8 mouse cellular contexts compared by ENCODE assay signal in genomic region chr10:56369073-56369472, GRCm38 (mm10). TPM values are rescaled to one million over a fixed set of nuclear protein-coding genes. Genes with fewer than 3 reads are reported as not detected.
DNase-seq lines count a peak whose midpoint lies in the region; ATAC-seq and TF ChIP-seq lines count a peak whose summit lies in the region.

No protein-coding gene starts in this region.

- peak; percentile 81 for DNase-seq in forebrain, embryonic 11.5 days (ENCODE audit: low spot score)
- peak; percentile 74 to 82 for DNase-seq in heart, postnatal 14 days
- peak; percentile 66 to 83 for DNase-seq in layer of hippocampus, adult 2 months (ENCODE audit: low spot score in 2 of 2)
- DNase-seq in lung, postnatal 14 days: peak; percentile 86
- peak; percentile 68 for DNase-seq in right cerebral cortex, postnatal 25 days
- DNase-seq in urinary bladder, postnatal 36 days (ENCODE audit: low spot score in 2 of 2): peak; percentile 67 to 76

- no peaks in the 10 kb centered on the region for H3K9me3 ChIP-seq in ES-Bruce4 (replicated peaks; ENCODE audit: control insufficient read depth, insufficient read depth, low read length, poor library complexity, severe bottlenecking)
- no peaks in the 10 kb centered on the region for H3K9me3 ChIP-seq in forebrain, embryonic 11.5 days (ENCODE audit: control insufficient read depth, low read length)

- H3K9ac ChIP-seq in ES-Bruce4 (ENCODE audit: low read depth, poor library complexity, severe bottlenecking): no peak overlapping the region
- no peak overlapping the region for H3K9ac ChIP-seq in forebrain, embryonic 11.5 days (ENCODE audit: low read length)

- H3K27ac ChIP-seq in ES-Bruce4 (ENCODE audit: insufficient read depth, low read length): no peak overlapping the region
- no peak overlapping the region for H3K27ac ChIP-seq in bone marrow macrophage, adult 2 months (ENCODE audit: insufficient read depth, low read depth, low read length)
- H3K27ac ChIP-seq in forebrain, embryonic 11.5 days (ENCODE audit: low read depth, low read length): no peak overlapping the region
- no peak overlapping the region for H3K27ac ChIP-seq in layer of hippocampus, adult 2 months

- intact Hi-C loops in heart, postnatal 14 days (cut with DNase I): loop anchor here (2.0 to 5.0 kb wide), 2 partner anchors 814 to 1078 kb away; no protein-coding TSS in a partner anchor

- no peak for TF ChIP-seq EP300 in ES-Bruce4 (IDR thresholded peaks at IDR 0.05; ENCODE audit: insufficient read depth, low read depth, low read length)

- 24% methylated on average over 7 of the region's 7 CpGs for WGBS in forebrain, embryonic 11.5 days

- ATAC-seq in forebrain, embryonic 11.5 days (replicated peaks; ENCODE audit: low FRiP score): peak; percentile 72

- H3K4me2 ChIP-seq in forebrain, embryonic 11.5 days (ENCODE audit: low read depth, low read length, severe bottlenecking): no peak overlapping the region

- no peak for TF ChIP-seq POLR2A in ES-Bruce4 (IDR thresholded peaks at IDR 0.05; ENCODE audit: insufficient read depth, low read length)
- no peak for TF ChIP-seq POLR2A in bone marrow macrophage, adult 2 months (IDR thresholded peaks at IDR 0.05; ENCODE audit: borderline replicate concordance, low read depth, low read length)

- no peaks in the 10 kb centered on the region for H3K4me1 ChIP-seq in ES-Bruce4 (ENCODE audit: control insufficient read depth, insufficient read depth, low read length)
- H3K4me1 ChIP-seq in bone marrow macrophage, adult 2 months (ENCODE audit: control insufficient read depth, insufficient read depth, low read length): no peaks in the 10 kb centered on the region
- no peaks in the 10 kb centered on the region for H3K4me1 ChIP-seq in forebrain, embryonic 11.5 days (replicated peaks; ENCODE audit: control insufficient read depth, insufficient read depth, low read length)

- no peaks in the 10 kb centered on the region for H3K36me3 ChIP-seq in ES-Bruce4 (ENCODE audit: control insufficient read depth, insufficient read depth, low read length, poor library complexity, severe bottlenecking)
- no peaks in the 10 kb centered on the region for H3K36me3 ChIP-seq in forebrain, embryonic 11.5 days (ENCODE audit: control insufficient read depth, insufficient read depth, low read length)

- no peaks in the 10 kb centered on the region for H3K27me3 ChIP-seq in ES-Bruce4 (ENCODE audit: control insufficient read depth, insufficient read depth, low read length, poor library complexity, severe bottlenecking)
- H3K27me3 ChIP-seq in forebrain, embryonic 11.5 days (ENCODE audit: control insufficient read depth, insufficient read depth, low read length): no peaks in the 10 kb centered on the region

- no peak overlapping the region for H3K4me3 ChIP-seq in ES-Bruce4 (ENCODE audit: low read depth, low read length)
- peak overlapping the region; percentile 49 for H3K4me3 ChIP-seq in bone marrow macrophage, adult 2 months (ENCODE audit: insufficient read depth, low read length)
- H3K4me3 ChIP-seq in forebrain, embryonic 11.5 days (ENCODE audit: low read depth, low read length): no peak overlapping the region
- H3K4me3 ChIP-seq in layer of hippocampus, adult 2 months: no peak overlapping the region

- TF ChIP-seq CTCF in ES-Bruce4 (IDR thresholded peaks at IDR 0.05; ENCODE audit: low read depth, low read length): peak; percentile 87
- TF ChIP-seq CTCF in bone marrow macrophage, adult 2 months (IDR thresholded peaks at IDR 0.05; ENCODE audit: low read depth, low read length): peak; percentile 89
- peak; percentile 91 for TF ChIP-seq CTCF in layer of hippocampus, adult 2 months (conservative IDR thresholded peaks at IDR 0.05)

RNA-seq across cellular contexts. Expression of gene Gja1, which starts 8.1 kb away (rescaled TPM):
- polyA plus RNA-seq in ES-Bruce4 (2011; ENCODE audit: insufficient read depth, insufficient read length, low read depth, missing spikeins): 300 and 311 TPM in 2 replicates
- polyA plus RNA-seq in bone marrow macrophage, adult 2 months (2012; ENCODE audit: insufficient read depth, insufficient read length, missing spikeins): 1.7 and 2.0 TPM in 2 replicates
- 150 and 166 TPM in 2 replicates for polyA plus RNA-seq in forebrain, embryonic 11.5 days (2014; fragmentation: Nextera tagmentation; extraction: Ambion mirVana)
- 100 to 1,000 TPM; 436 to 469 TPM for total RNA-seq in heart, postnatal 14 days (2021)
- 100 to 1,000 TPM; 264 to 269 TPM for total RNA-seq in layer of hippocampus, adult 2 months (2021)

Comparison
In these comparisons a context has a peak if more than half of its experiments do, and no peak if none do; other contexts are left out.
1. RNA of gene Gja1, which starts 8.1 kb away (polyA plus RNA-seq): 300 to 311 TPM in ES-Bruce4 and 150 to 166 TPM in forebrain, embryonic 11.5 days; 1.7 to 2.0 TPM in bone marrow macrophage, adult 2 months; every median in the first group is over 10 times any median in the second.
2. Peak in every context shown above with its lines, with median percentiles within 50 percentile points of each other: CTCF ChIP-seq and DNase-seq.